Mouse (Mus musculus): ENCODE data around the gene Gpr137. TPM values are rescaled to one million over a fixed set of nuclear protein-coding genes. Genes with fewer than 3 reads are reported as not detected.
"Not testable (repeated sequence)": the region's sequence is repeated elsewhere in the genome, so short reads cannot be mapped to it uniquely, and the experiment has no call there.

The Gpr137 gene
- total RNA-seq (2021), result 48.7 and 54.8 TPM in 2 replicates
- long read RNA-seq, partial matches to known transcripts, result 8 of 29 reads
- long read RNA-seq, other reads (novel, unspliced or antisense), result 12 of 29 reads

GRCm38 (mm10) chr19:6942249-6942691 lies at the start of gene Gpr137:
Gpr137 (minus strand) TSS chr19:6942480.
- peak; percentile 94 for DNase-seq

GRCm38 (mm10) chr19:6991166-6991565 lies 48.9 kb upstream of the Gpr137 start:
- DNase-seq, result not testable (repeated sequence)

- no peak for DNase-seq
Measured at GRCm38 (mm10) chr19:6990712-6991111, 48.4 kb upstream of the Gpr137 start.

GRCm38 (mm10) chr19:6989251-6989650 lies 47.0 kb upstream of the Gpr137 start:
- DNase-seq, result no peak

- DNase-seq, result no peak
Measured at GRCm38 (mm10) chr19:6987904-6988285, 45.6 kb upstream of the Gpr137 start.

- peak; percentile 83 for DNase-seq
Measured at GRCm38 (mm10) chr19:6987061-6987903, 45.0 kb upstream of the Gpr137 start, which contains the start of gene Vegfb. Vegfb (minus strand) TSS chr19:6987651.

- DNase-seq, result no peak
Measured at GRCm38 (mm10) chr19:6985951-6986708, 43.9 kb upstream of the Gpr137 start.

- no peak for DNase-seq
Measured at GRCm38 (mm10) chr19:6985300-6985699, 43.0 kb upstream of the Gpr137 start.

- DNase-seq, result no peak
Measured at GRCm38 (mm10) chr19:6983621-6984020, 41.3 kb upstream of the Gpr137 start.

GRCm38 (mm10) chr19:6981465-6981864 lies 39.2 kb upstream of the Gpr137 start:
- DNase-seq, result no peak

GRCm38 (mm10) chr19:6980381-6981093 lies 38.3 kb upstream of the Gpr137 start, which contains the start of gene Fkbp2:
Fkbp2 (minus strand) TSS chr19:6980501.
- peak; percentile 98 for DNase-seq

GRCm38 (mm10) chr19:6979486-6980380 lies 37.5 kb upstream of the Gpr137 start:
- DNase-seq, result peak; percentile 100

- no peak for DNase-seq
Measured at GRCm38 (mm10) chr19:6979001-6979479, 36.8 kb upstream of the Gpr137 start.

- DNase-seq, result no peak
Measured at GRCm38 (mm10) chr19:6978639-6978974, 36.3 kb upstream of the Gpr137 start.

- no peak for DNase-seq
Measured at GRCm38 (mm10) chr19:6977759-6978638, 35.7 kb upstream of the Gpr137 start.

GRCm38 (mm10) chr19:6975537-6976521 lies 33.5 kb upstream of the Gpr137 start, which contains the start of gene Plcb3:
Plcb3 (minus strand) TSS chr19:6976470.
- peak; percentile 59 for DNase-seq

- DNase-seq, result peak; percentile 87
Measured at GRCm38 (mm10) chr19:6974211-6975205, 32.2 kb upstream of the Gpr137 start, which contains the start of gene Ppp1r14b. Ppp1r14b (plus strand) TSS chr19:6974968.
